Mouse (Mus musculus): ENCODE results near the gene Btnl9. TPM values are rescaled to one million over a fixed set of nuclear protein-coding genes. Genes with fewer than 3 reads are reported as not detected.

Gene Btnl9
- total and polyA plus RNA-seq, 3 experiments = 0.03 TPM; not detected in 2

GRCm38 (mm10) chr11:49212577-49212976, 25.6 kb upstream of the Btnl9 start (continued):
- TF ChIP-seq SIN3A (IDR thresholded peaks at IDR 0.05; ENCODE audit: low read length) (peak; percentile 49; the same call in 1 of the 2 replicates), MAX (IDR thresholded peaks at IDR 0.05; ENCODE audit: low read length) (no peak), ZNF384 (IDR thresholded peaks at IDR 0.05; ENCODE audit: low read depth, low read length) (peak; percentile 77), ZC3H11A (IDR thresholded peaks at IDR 0.05; ENCODE audit: low read depth, low read length) (no peak), KAT2A (conservative IDR thresholded peaks at IDR 0.05; ENCODE audit: low read depth, low read length) (no peak), CHD1 (IDR thresholded peaks at IDR 0.05; ENCODE audit: low read depth, low read length) (no peak), MYB (IDR thresholded peaks at IDR 0.05; ENCODE audit: low read depth, low read length) (no peak), EP300 (IDR thresholded peaks at IDR 0.05; ENCODE audit: low read depth in 1 of 2, low read length in 2 of 2) (peak; percentile 74 to 76)

DNA sequence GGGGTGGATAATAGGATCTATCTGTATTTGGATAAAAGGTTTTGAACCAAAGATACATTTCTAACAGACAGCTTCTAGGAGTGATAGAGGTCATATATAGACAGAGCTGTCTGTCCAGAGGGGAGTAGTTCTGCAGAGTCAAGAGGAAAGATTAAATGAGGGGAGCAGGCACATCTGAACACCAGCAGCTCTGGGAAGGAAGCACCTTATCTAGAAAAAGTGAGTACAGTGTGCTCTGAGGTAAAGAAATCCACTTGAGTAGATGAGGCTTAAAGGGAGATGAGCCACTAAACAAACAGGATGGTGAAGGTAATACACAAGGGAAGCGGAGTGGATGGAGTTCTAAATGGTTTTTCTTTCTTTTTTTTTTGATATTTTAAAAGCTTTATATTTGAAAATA, 20.5 kb upstream of the Btnl9 start:
- H3K27ac ChIP-seq (ENCODE audit: control insufficient read depth, low read depth, low read length) = no peak overlapping the region
- no peaks in the 10 kb centered on the region for H3K9me3 ChIP-seq (replicated peaks; ENCODE audit: insufficient read depth, low read length)
- H3K36me3 ChIP-seq (ENCODE audit: control insufficient read depth in 1 of 2, insufficient read depth in 2 of 2, low read length in 2 of 2) = peaks cover 15 to 62% of the 10 kb centered on the region in 2 experiments
- no peak overlapping the region for H3K9ac ChIP-seq (ENCODE audit: control insufficient read depth, low read depth, low read length, poor library complexity, severe bottlenecking)
- no peak overlapping the region for H3K4me3 ChIP-seq (ENCODE audit: control insufficient read depth in 1 of 2, insufficient read depth in 1 of 2, low read depth in 2 of 2, low read length in 2 of 2)
- 0 out of 2 replicates have a peak, but pooled peaks have one; percentile 14 for TF ChIP-seq MAFK (IDR thresholded peaks at IDR 0.05; ENCODE audit: borderline replicate concordance, low read depth, low read length)
- TF ChIP-seq HCFC1 (IDR thresholded peaks at IDR 0.05; ENCODE audit: low read depth, low read length) = no peak
- TF ChIP-seq TAL1 (IDR thresholded peaks at IDR 0.05; ENCODE audit: low read length) = peak; percentile 44; the same call in 1 of the 2 replicates
- TF ChIP-seq TCF12 (IDR thresholded peaks at IDR 0.05; ENCODE audit: low read depth, low read length) = 0 out of 2 replicates have a peak, but pooled peaks have one; percentile 5
- TF ChIP-seq RCOR1 (IDR thresholded peaks at IDR 0.05; ENCODE audit: low read depth, low read length) = 0 out of 2 replicates have a peak, but pooled peaks have one; percentile 13
- peak; percentile 60 for TF ChIP-seq GATA1 (IDR thresholded peaks at IDR 0.05; ENCODE audit: low read depth, low read length)
- TF ChIP-seq CHD1 (IDR thresholded peaks at IDR 0.05; ENCODE audit: low read depth, low read length) = 0 out of 2 replicates have a peak, but pooled peaks have one; percentile 25
- peak; percentile 35 to 65; a peak in 3 of 4 replicates for TF ChIP-seq EP300 (IDR thresholded peaks at IDR 0.05; ENCODE audit: low read depth in 1 of 2, low read length in 2 of 2)
- no peak for TF ChIP-seq ZC3H11A (IDR thresholded peaks at IDR 0.05; ENCODE audit: low read depth, low read length)
- peaks cover 17 to 31% of the 10 kb centered on the region in 2 experiments for H3K4me1 ChIP-seq (ENCODE audit: control insufficient read depth in 1 of 2, insufficient read depth in 2 of 2, low read length in 2 of 2)
- peaks cover 68% of the 10 kb centered on the region for H3K79me2 ChIP-seq (ENCODE audit: control insufficient read depth, insufficient read depth, low read length, poor library complexity)
- no peaks in the 10 kb centered on the region for H3K27me3 ChIP-seq (ENCODE audit: control insufficient read depth in 1 of 2, insufficient read depth in 2 of 2, low read length in 2 of 2)
- DNase-seq (ENCODE audit: low read depth, low spot score) = peak; percentile 63

DNA sequence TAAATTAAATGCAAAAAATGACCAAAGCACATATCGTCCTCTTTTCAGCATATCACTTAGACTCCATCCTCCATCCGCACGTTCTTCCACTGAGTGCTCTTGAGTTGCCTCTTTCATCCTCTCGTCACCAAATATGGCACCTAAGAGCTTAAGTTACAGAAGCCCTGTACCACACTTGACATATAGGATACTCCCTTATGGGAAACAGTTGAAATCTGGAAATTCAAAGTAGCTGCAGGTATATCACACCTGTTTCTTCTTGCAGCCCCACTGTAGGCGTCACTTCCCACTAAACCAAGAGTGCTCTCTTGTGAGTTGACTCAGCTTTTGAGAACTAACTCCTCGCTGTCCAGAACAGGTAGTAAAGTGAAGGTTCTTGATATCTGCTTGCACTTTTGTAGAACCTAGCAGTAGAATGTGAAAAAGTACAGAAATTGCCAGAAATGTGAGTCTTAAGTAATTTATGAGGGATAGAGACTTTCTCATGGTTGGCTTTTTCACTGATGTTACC, 18.2 kb upstream of the Btnl9 start:
- TF ChIP-seq SIN3A (IDR thresholded peaks at IDR 0.05; ENCODE audit: low read length) (0 out of 2 replicates have a peak, but pooled peaks have one; percentile 22), UBTF (IDR thresholded peaks at IDR 0.05; ENCODE audit: borderline replicate concordance, insufficient read depth, low read depth, low read length) (no peak)
- Histone ChIP-seq H3K79me2 (ENCODE audit: control insufficient read depth, insufficient read depth, low read length, poor library complexity) (peaks cover 57% of the 10 kb centered on the region), H3K27ac (ENCODE audit: control insufficient read depth, low read depth, low read length) (no peak overlapping the region), H3K27me3 (ENCODE audit: control insufficient read depth in 1 of 2, insufficient read depth in 2 of 2, low read length in 2 of 2) (no peaks in the 10 kb centered on the region), H3K9me3 (replicated peaks; ENCODE audit: insufficient read depth, low read length) (no peaks in the 10 kb centered on the region), H3K36me3 (ENCODE audit: control insufficient read depth in 1 of 2, insufficient read depth in 2 of 2, low read length in 2 of 2) (peaks cover 15 to 56% of the 10 kb centered on the region in 2 experiments), H3K4me3 (ENCODE audit: control insufficient read depth in 1 of 2, insufficient read depth in 1 of 2, low read depth in 2 of 2, low read length in 2 of 2) (no peak overlapping the region; a peak in 1 of 4 replicates), H3K9ac (ENCODE audit: control insufficient read depth, low read depth, low read length, poor library complexity, severe bottlenecking) (peak overlapping the region; percentile 18; the same call in 1 of the 2 replicates), H3K4me1 (ENCODE audit: control insufficient read depth in 1 of 2, insufficient read depth in 2 of 2, low read length in 2 of 2) (peaks cover 16 to 41% of the 10 kb centered on the region in 2 experiments)
- DNase-seq (ENCODE audit: low read depth, low spot score) = peak; percentile 15
